Mouse (Mus musculus): ENCODE data around the gene Tmem267. TPM values are rescaled to one million over a fixed set of nuclear protein-coding genes. Genes with fewer than 3 reads are reported as not detected.

Gene Tmem267
- total and polyA plus RNA-seq, 3 experiments: 9.2 to 31.3 (median 26.0) TPM

- DNase-seq (ENCODE audit: extremely low read depth): peak; percentile 70
- Histone ChIP-seq H3K4me1 (ENCODE audit: control insufficient read depth in 1 of 2, insufficient read depth in 2 of 2) (peaks cover 0 to 6% of the 10 kb centered on the region in 2 experiments; a peak in 1 of 4 replicates), H3K9me3 (replicated peaks; ENCODE audit: low read length) (no peaks in the 10 kb centered on the region), H3K4me3 (replicated peaks in 1 of 3; ENCODE audit: low read depth in 2 of 3, low read length in 2 of 3, poor library complexity in 1 of 3) (no peak overlapping the region), H3K79me2 (replicated peaks; ENCODE audit: control insufficient read depth, extremely low read depth, insufficient read depth, poor library complexity, severe bottlenecking) (no peaks in the 10 kb centered on the region), H3K4me2 (ENCODE audit: insufficient read depth, low read depth, poor library complexity, severe bottlenecking) (no peak overlapping the region; the same call in 1 of the 2 replicates), H3K9ac (ENCODE audit: insufficient read depth, low read depth) (no peak overlapping the region; the same call in 1 of the 2 replicates), H3K36me3 (replicated peaks in 1 of 2; ENCODE audit: control insufficient read depth in 1 of 2, insufficient read depth in 1 of 2, low read length in 1 of 2) (no peaks in the 10 kb centered on the region), H3K27ac (ENCODE audit: insufficient read depth, low read depth) (no peak overlapping the region), H3K27me3 (replicated peaks) (no peaks in the 10 kb centered on the region)
- TF ChIP-seq ZNF384 (IDR thresholded peaks at IDR 0.05; ENCODE audit: low read depth, low read length): peak; percentile 99
- peak; percentile 81 for TF ChIP-seq RAD21 (IDR thresholded peaks at IDR 0.05; ENCODE audit: low read depth, low read length)
- peak; percentile 61 for TF ChIP-seq SMC3 (IDR thresholded peaks at IDR 0.05; ENCODE audit: low read depth, low read length)
- peak; percentile 45 to 86 for TF ChIP-seq CTCF (conservative IDR thresholded peaks at IDR 0.05 in 1 of 2, IDR thresholded peaks at IDR 0.05 in 1 of 2; ENCODE audit: low read depth in 2 of 2, low read length in 2 of 2)
- no peak for TF ChIP-seq JUN (IDR thresholded peaks at IDR 0.05; ENCODE audit: insufficient read depth, low read depth, low read length)
- no peak for TF ChIP-seq ZMIZ1 (IDR thresholded peaks at IDR 0.05; ENCODE audit: low read depth, low read length)
- in situ Hi-C loops (cut with MboI; ENCODE audit: low pct_ligation_motif_present, low pct_unique_long_range_greater_than_20kb, low sequenced_read_pairs) (no loop called here), dilution Hi-C loops (cut with MboI; ENCODE audit: extremely low pct_ligation_motif_present, extremely low pct_unique_long_range_greater_than_20kb, low sequenced_read_pairs) (no loop called here)
Measured at GRCm38 (mm10) chr13:119640504-119640903, 152.7 kb downstream of the Tmem267 start.

GRCm38 (mm10) chr13:119641145-119641544 lies 153.3 kb downstream of the Tmem267 start:
- dilution Hi-C loops (cut with MboI; ENCODE audit: extremely low pct_ligation_motif_present, extremely low pct_unique_long_range_greater_than_20kb, low sequenced_read_pairs): no loop called here
- Histone ChIP-seq H3K79me2 (replicated peaks; ENCODE audit: control insufficient read depth, extremely low read depth, insufficient read depth, poor library complexity, severe bottlenecking) (no peaks in the 10 kb centered on the region), H3K27me3 (replicated peaks) (no peaks in the 10 kb centered on the region), H3K36me3 (replicated peaks in 1 of 2; ENCODE audit: control insufficient read depth in 1 of 2, insufficient read depth in 1 of 2, low read length in 1 of 2) (no peaks in the 10 kb centered on the region), H3K9ac (ENCODE audit: insufficient read depth, low read depth) (no peak overlapping the region), H3K27ac (ENCODE audit: insufficient read depth, low read depth) (no peak overlapping the region), H3K4me3 (replicated peaks in 1 of 3; ENCODE audit: low read depth in 2 of 3, low read length in 2 of 3, poor library complexity in 1 of 3) (no peak overlapping the region), H3K9me3 (replicated peaks; ENCODE audit: low read length) (no peaks in the 10 kb centered on the region), H3K4me1 (ENCODE audit: control insufficient read depth in 1 of 2, insufficient read depth in 2 of 2) (peaks cover 0 to 6% of the 10 kb centered on the region in 2 experiments; a peak in 1 of 4 replicates), H3K4me2 (ENCODE audit: insufficient read depth, low read depth, poor library complexity, severe bottlenecking) (no peak overlapping the region)
- DNase-seq (ENCODE audit: extremely low read depth): no peak
- in situ Hi-C loops (cut with MboI; ENCODE audit: low pct_ligation_motif_present, low pct_unique_long_range_greater_than_20kb, low sequenced_read_pairs): no loop called here
- TF ChIP-seq NRF1 (IDR thresholded peaks at IDR 0.05; ENCODE audit: low read depth, low read length) (no peak), MAZ (IDR thresholded peaks at IDR 0.05; ENCODE audit: low read depth, low read length) (no peak), NELFE (IDR thresholded peaks at IDR 0.05; ENCODE audit: low read depth, low read length) (no peak), SMC3 (IDR thresholded peaks at IDR 0.05; ENCODE audit: low read depth, low read length) (no peak)

GRCm38 (mm10) chr13:119644769-119645168 lies 156.9 kb downstream of the Tmem267 start:
- no peak overlapping the region for H3K9ac ChIP-seq (ENCODE audit: insufficient read depth, low read depth)
- no peak for DNase-seq (ENCODE audit: extremely low read depth)
- no peaks in the 10 kb centered on the region for H3K36me3 ChIP-seq (replicated peaks in 1 of 2; ENCODE audit: control insufficient read depth in 1 of 2, insufficient read depth in 1 of 2, low read length in 1 of 2)
- no peaks in the 10 kb centered on the region for H3K27me3 ChIP-seq (replicated peaks)
- H3K4me2 ChIP-seq (ENCODE audit: insufficient read depth, low read depth, poor library complexity, severe bottlenecking): no peak overlapping the region
- H3K9me3 ChIP-seq (replicated peaks; ENCODE audit: low read length): no peaks in the 10 kb centered on the region
- no peak overlapping the region for H3K27ac ChIP-seq (ENCODE audit: insufficient read depth, low read depth)
- H3K4me1 ChIP-seq (ENCODE audit: control insufficient read depth in 1 of 2, insufficient read depth in 2 of 2): peaks cover 0 to 6% of the 10 kb centered on the region in 2 experiments; a peak in 1 of 4 replicates
- no peak overlapping the region for H3K4me3 ChIP-seq (replicated peaks in 1 of 3; ENCODE audit: low read depth in 2 of 3, low read length in 2 of 3, poor library complexity in 1 of 3)
- H3K79me2 ChIP-seq (replicated peaks; ENCODE audit: control insufficient read depth, extremely low read depth, insufficient read depth, poor library complexity, severe bottlenecking): no peaks in the 10 kb centered on the region
- dilution Hi-C loops (cut with MboI; ENCODE audit: extremely low pct_ligation_motif_present, extremely low pct_unique_long_range_greater_than_20kb, low sequenced_read_pairs): no loop called here
- in situ Hi-C loops (cut with MboI; ENCODE audit: low pct_ligation_motif_present, low pct_unique_long_range_greater_than_20kb, low sequenced_read_pairs): no loop called here
- TF ChIP-seq KAT2A (IDR thresholded peaks at IDR 0.05; ENCODE audit: insufficient replicate concordance, low read length): no peak
- TF ChIP-seq BHLHE40 (IDR thresholded peaks at IDR 0.05; ENCODE audit: low read depth, low read length): no peak
- no peak for TF ChIP-seq UBTF (IDR thresholded peaks at IDR 0.05; ENCODE audit: low read depth, low read length)
- TF ChIP-seq POLR2A (IDR thresholded peaks at IDR 0.05; ENCODE audit: low read depth, low read length): no peak
- TF ChIP-seq MXI1 (IDR thresholded peaks at IDR 0.05; ENCODE audit: low read depth, low read length): no peak
- TF ChIP-seq CHD2 (IDR thresholded peaks at IDR 0.05; ENCODE audit: low read length): no peak
- no peak for TF ChIP-seq NRF1 (IDR thresholded peaks at IDR 0.05; ENCODE audit: low read depth, low read length)
- TF ChIP-seq CHD1 (IDR thresholded peaks at IDR 0.05; ENCODE audit: low read depth, low read length): no peak
- TF ChIP-seq RCOR1 (conservative IDR thresholded peaks at IDR 0.05; ENCODE audit: low read depth, low read length): no peak
- no peak for TF ChIP-seq MAX (IDR thresholded peaks at IDR 0.05; ENCODE audit: low read length)
- no peak for TF ChIP-seq MAZ (IDR thresholded peaks at IDR 0.05; ENCODE audit: low read depth, low read length)
- TF ChIP-seq TCF12 (IDR thresholded peaks at IDR 0.05; ENCODE audit: low read depth, low read length): no peak
- TF ChIP-seq ETS1 (conservative IDR thresholded peaks at IDR 0.05; ENCODE audit: low read depth, low read length): no peak
- TF ChIP-seq GABPA (IDR thresholded peaks at IDR 0.05; ENCODE audit: insufficient replicate concordance, low read depth, low read length): no peak
- TF ChIP-seq RAD21 (IDR thresholded peaks at IDR 0.05; ENCODE audit: low read depth, low read length): no peak
- TF ChIP-seq ZNF384 (IDR thresholded peaks at IDR 0.05; ENCODE audit: low read depth, low read length): no peak
- TF ChIP-seq TBP (conservative IDR thresholded peaks at IDR 0.05; ENCODE audit: low read depth, low read length): no peak
- TF ChIP-seq JUN (IDR thresholded peaks at IDR 0.05; ENCODE audit: insufficient read depth, low read depth, low read length): no peak
